Mouse (Mus musculus): ENCODE measurements around the gene Mrtfb.

The Mrtfb gene

DNA sequence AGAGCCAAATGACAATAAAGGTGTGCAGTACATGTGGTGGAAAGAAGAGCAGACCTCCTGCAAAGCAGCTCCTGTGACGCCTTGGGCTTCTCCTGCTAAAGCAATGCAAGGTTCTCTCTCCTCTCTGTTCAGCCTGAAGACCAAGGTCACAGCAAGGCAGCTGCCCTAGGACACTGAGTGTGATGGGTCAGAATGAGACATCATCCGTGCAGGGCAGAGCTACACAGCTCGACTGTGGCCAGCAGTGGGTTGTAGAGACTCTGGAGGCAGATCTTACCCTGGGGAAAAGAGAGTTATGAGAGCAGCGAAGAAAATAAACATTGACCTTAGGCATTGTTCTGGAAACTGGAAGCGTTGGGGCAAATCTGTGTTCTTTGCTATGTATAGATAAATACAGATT is 98.2 kb downstream of the Mrtfb start:
- no peak for DNase-seq

DNA sequence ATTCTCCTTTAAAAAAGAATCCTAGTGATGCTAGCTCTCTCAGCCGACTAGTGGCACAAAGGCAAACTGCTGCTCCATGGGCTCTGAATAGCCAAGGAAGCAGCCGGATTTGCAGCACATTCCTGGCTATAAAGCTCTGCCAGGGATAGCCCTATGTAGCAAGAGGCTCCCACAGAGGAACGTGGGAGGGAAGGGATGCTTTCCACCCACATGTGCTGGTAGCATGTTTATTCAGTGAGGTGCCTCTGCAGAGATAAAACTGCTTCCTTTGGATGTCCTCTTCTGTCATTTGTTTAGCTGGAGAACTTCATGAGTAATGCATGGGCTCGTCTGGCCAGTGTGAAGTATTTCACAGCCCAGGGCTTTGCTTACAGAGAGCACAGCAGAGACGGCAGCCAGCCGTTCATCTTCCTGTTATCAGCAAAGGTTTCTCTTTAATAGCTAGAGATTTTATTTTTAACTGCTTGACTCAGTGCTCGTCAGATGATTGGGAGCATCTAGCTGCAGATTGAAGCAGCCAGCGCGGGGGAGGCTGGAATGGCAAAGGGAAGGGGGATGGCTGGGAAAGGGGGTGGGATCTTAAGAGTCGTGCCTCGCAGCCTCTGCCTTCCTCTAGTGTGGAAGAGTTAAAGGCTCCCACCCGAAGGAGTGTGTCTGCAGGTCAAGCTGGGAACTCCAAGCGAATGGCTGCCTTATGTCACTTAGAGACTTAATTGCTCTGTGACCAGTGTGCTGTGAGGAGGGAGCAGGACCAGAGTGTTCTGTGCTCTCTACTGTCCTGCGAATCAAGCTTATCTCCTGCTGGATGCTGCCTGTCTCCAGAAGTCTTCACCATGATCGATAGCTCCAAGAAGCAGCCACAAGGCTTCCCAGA is 101.8 kb downstream of the Mrtfb start:
- peak; percentile 74 to 77 for DNase-seq

DNA sequence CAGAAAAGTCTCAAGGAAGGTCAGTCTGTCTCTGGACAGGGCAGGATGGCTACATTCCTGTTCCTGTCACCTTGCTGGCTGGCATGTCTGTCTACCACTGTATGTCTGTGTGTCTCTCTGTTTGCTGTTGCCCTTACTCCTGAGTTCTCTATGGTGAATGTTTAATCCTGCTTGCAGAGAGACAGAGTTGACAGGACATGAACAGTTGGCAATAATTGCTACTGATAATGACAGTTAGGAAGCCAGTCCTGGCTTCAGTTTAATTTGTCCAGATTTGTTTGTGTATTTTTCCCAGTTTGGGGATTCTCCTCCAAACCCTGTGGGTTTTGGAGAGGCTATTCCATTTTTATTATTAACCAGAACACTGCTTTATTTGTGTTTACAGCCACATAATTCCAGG is 102.5 kb downstream of the Mrtfb start:
- no peak for DNase-seq

DNA sequence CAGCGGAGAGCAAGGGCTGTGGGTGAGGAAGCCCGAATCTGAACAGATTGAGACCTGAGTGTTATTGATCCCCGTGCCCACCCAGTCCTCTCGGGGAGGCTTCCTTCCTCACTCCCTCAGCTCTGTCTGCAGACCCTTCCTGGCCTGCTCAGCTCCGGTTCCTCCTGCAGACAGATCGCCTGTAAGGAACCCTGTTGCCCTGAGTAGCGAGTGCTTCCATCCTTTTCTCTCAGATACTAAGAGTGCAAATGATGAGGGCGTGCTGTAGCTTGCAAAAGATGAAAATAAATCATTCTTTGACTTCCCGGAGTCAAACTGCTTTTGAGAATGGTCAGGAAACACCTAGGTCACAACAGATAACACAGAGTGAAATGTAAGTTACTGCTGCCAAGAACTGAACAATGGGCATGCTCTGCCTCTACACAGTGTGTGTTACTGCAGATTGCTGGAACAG is 103.2 kb downstream of the Mrtfb start:
- no peak for DNase-seq

DNA sequence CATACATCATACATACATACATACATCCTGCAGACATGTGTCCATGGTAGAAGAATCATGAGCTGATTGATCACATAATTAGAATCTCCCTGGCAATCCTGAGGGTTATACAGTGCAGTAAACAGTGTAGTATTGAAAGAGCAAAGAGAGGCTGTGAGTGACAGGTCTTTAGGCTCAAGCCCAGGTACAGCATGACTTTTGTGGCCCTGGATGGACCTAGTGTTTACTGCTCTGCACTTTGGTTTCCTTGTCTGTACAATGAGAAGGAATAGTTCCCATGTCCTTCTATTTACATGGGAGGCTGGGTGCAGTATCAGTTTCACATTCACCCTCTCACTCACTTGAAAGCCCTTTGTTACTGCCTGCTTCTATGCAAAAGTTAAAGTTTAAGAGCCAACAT is 103.9 kb downstream of the Mrtfb start:
- no peak for DNase-seq

DNA sequence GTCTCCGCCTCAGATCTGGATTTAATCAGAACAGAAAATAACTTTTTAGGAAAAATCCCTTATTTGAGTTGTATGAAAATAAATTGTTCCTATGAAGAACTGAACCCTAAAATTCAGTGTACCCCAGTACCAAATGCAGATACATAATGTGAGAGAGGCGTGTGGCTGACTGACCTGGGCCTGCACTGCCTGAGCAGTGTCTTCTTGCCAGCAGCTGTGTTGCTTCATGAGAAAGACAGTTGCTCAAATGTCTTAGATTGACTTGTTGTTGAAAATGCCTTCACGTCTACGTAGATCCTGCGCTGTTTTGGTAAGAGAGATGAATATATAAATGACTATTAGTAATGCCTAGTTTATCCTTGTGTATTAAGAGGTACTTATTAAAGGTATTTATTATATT is 104.6 kb downstream of the Mrtfb start:
- no peak for DNase-seq

DNA sequence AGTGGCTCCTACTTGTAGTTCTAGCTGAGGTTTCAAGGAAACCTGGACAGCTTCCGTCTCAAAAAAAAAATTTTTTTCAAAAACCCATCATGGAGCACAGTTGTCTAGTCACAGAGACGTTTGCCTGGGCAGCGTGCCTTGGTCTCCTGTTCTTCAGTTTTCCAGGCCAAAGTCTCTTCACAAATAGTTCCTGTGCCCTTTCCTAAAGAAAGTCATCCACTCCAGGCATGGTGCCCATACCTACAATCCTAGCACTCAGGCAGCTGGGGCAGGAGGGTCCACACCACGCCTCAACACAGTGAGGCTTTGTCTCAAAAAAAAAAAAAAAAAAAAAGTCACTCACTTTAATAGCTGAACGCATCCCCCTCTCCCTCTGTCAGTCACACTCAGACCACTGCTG is 106.9 kb downstream of the Mrtfb start:
- no peak for DNase-seq

DNA sequence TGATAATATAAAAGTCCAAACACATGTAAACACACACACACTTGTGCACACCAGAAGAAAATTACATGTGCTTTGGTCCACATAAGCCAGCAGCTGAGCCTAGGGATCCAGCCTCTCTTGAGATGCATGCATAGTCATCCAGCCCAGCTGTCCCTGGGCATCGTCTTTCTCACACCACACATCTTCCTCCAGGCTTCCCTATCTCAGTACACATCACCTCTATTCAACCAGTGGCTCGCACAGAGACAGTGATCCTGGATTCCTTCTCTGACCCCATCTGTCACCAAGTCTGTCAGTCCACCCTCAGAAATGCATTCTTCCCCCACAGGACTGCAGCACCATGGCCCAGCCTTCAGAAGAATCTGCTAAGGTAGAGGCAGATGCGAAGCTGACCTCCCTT is 107.9 kb downstream of the Mrtfb start:
- no peak for DNase-seq

DNA sequence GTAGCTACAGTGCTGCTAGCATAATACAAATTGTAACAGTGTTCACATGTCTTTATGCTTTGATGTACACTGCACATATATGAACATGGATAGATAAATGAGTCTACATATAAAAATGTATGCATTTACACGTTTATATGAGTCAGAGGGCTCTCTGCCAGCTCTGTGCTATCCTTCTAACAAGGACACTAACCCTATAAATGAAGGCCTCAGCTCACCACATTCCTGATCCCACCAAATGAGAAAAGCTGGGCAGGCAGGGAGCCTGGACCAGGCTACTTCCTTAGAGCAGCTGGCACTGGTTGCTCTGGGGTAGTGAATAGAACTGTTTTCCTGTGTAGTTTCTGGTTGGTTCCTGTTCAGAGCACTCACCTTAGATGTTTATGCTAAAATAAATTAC is 110.0 kb downstream of the Mrtfb start:
- DNase-seq: no peak

DNA sequence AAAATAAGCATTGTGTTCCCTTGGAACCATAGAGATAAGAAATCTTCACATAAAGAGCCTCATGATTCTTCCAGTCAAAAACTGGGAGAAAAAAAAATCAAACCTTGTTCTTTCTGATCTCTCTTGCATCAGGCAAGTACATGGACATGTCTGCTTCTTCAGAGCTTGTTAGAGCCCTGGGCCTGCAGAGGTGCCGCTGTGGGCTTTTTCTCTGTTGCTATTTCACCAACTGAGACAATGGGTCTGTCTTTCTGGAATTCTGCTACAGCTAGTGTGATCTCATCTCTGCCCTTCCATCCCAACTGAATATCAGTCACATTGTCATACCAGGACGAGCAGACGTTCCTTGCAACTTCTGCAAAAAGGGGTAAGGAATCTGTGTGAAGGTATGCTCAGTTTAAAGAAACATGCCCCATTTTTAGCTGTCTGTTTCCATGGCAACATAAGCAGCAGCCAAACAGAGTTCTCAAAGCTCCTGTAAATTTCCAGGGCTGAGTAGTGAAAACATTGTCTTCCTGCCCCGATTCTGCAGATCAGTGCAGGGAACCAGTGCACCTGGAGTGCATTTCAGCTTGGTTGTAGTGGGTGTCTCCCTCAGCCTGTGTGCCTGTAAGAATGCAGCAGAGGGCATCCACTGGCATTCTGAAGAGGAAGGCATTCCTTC is 110.7 kb downstream of the Mrtfb start:
- no peak for DNase-seq

DNA sequence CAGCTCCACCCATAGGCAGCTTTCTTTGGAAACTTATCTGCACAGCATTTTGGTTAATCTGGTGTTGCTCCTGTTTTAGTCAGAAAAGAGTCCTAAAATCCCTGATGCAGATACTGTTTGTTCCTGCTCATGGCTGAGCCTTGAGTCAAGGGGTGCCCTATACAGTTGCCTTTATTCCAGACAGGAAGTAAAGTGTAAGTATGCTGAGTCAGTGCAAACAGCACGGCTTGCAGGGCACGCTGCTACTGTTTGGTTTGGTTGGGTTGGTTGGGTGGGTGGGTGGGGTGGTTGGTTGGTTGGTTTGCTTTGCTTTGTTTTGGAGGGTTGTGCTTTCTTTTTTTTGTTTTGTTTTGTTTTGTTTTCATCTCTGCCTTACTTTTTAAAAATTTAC is 111.2 kb downstream of the Mrtfb start:
- DNase-seq: no peak

DNA sequence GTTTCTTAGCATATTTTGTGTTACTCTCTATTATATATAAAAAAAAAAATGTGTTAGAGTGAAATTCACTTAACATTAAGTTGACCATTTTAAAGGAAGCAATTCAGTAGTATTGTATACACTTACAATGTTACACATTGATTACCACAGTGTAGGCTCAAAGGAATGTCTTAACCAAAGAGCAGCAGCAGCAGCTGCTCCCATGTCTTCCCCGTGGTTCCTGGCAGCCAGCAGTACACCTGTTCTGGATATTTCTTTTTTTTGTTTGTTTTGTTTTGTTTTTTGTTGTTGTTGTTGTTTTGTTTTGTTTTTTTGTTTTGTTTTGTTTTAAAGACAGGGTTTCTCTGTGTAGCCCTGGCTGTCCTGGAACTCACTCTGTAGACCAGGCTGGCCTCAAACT is 112.4 kb downstream of the Mrtfb start:
- DNase-seq: no peak

DNA sequence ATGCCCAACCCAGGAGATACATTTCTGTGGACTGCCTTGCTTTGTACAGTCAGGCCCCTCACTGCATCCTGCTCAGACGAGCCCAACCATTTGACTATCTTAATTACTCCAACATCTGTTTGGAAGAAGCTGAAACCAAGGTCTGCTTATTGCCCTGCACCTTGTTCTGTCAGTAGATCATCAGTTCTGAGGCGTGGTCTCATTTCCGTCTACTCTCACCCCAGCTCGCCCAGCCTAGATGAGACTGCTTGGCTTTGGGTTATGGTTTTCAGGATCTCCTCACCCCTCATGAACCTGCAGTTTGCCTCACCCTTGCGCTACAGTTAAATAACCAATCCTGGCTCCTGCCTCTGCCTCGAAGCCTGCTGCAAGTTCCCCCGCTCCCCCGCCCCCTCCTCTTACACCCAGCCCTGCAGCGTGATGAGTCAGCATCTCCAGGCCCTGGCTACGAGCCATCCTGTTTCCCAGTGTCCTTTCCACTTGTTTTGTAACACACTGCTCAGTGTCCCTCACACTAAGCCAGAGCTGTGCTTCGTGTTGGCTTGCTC is 115.5 kb downstream of the Mrtfb start:
- peak; percentile 92 to 93 for DNase-seq

DNA sequence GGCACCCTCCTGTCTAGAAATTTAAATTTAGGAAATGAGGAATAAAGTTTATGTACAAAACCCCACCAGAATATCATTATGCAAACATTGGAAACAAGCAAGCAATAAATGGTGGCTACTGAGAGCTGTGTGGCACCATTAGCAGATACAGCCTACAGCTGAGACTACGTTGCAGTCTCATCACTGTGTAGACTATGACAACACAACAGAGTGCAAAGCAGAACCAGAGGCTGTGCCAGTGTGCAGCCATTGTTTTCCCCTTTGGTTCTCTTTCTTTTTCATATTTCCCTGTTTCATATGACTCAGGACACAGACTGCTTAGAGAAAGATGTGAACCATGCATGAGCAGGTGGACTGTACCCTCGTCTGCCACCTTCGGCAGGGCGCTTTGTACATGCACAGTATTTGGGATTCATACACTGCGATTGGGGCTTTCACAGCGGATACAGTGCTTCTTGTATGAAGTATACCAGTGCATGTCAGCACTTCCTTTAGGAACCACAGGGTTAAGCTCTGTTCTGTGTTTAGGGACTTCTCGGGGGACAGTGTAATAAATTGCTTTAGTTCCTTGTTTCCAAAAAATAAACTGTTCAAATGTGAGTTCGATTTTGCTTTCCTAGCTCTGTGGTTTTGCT is 116.7 kb downstream of the Mrtfb start:
- DNase-seq: no peak

DNA sequence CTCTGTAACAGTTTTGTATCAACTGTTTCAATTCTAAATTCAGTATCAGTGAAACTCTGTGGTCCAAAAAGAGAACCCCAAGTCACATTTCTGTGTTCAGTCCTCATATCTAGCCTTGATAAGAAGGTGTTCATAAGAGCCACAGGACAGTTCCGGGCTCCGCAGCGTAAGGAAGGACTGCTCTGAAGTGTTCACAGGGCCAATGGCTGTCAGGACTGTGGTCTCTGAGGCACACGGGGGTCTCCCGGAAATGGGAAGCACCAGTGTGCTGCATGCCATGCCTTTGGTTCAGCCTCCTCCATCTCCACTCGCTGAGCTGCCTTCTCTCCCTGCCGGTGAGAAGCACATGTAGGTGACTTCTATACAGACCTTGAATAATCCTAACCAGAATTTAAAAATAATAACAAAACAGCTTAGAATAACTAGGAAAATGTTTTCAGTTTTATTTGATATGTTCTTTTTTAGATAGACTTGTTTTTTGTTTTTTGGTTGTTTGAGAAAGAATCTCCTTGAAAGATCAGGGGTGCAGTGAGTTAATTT is 120.7 kb downstream of the Mrtfb start:
- no peak for DNase-seq

DNA sequence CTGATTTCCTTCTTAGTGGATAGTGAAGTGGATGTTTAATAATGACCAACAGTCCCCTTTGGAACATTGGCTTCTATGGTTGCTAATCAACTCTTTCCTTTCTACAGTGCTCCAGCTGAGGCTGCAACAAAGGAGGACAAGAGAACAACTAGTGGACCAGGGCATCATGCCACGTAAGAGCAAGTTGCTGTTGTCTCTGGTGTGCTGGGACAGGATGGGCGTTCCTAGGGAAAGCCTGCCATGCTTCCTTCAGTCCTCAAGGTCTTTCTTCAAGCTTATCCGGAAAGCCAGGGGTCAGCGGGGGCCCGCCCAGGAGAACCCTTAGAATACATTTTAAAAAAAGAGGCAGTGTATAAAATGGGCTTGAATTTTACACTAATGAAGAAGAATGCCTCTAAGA is 121.9 kb downstream of the Mrtfb start:
- no peak for DNase-seq

DNA sequence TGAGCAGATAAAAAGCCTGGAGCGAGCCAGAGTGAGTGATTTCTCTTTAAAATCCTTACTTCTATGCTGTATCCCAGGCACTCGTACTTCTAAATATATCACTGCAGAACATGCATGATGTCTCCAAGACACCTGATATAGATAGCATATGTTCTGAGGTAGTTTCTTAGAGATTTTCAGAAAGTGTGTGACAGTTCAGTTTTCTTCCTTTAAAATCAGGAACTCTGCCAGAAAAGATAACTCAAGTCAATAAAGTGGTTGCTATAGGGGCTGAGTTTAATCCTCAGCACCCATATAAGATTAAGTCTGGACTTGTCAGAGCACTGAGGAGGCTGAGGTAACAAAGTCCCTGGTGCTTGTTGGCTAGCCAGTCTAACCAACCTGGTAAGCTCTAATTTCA is 123.6 kb downstream of the Mrtfb start:
- DNase-seq: no peak

DNA sequence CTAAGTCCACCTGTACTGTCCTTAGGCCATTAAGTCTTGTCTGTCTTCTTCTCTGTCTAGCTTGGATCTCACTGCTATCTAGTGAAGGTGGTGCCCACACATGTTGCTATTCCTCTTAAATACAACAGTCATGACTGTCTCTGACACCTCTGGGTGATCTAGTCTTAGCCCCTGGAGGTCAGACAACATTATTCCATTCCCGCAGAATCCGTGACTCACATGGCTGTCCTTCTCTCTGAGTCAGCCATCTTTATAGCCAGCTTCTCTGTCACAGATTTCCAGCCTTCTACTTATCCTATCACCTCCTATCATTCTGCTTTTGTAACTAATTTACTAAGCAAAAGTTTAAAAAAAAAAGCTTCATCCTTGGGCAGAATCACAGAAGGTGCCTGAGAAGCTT is 125.5 kb downstream of the Mrtfb start:
- no peak for DNase-seq

DNA sequence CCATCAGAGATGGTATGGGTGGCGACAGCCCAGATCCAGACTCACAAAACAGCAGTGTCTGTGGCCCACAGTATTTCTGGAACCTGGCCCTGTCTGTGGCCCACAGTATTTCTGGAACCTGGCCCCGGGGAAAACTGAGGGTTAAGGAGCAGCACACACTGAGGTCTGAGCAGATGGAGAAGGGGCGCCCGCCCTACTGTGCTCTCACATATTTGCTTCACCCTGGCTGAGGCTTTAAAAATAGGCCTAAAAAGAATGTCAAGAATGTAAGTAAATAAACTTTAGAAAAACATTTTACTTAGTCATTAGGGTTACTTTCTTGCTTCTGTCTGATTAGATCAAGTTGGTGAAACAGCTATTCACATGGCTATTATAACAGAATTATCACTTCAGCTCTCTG is 131.0 kb downstream of the Mrtfb start:
- no peak for DNase-seq

DNA sequence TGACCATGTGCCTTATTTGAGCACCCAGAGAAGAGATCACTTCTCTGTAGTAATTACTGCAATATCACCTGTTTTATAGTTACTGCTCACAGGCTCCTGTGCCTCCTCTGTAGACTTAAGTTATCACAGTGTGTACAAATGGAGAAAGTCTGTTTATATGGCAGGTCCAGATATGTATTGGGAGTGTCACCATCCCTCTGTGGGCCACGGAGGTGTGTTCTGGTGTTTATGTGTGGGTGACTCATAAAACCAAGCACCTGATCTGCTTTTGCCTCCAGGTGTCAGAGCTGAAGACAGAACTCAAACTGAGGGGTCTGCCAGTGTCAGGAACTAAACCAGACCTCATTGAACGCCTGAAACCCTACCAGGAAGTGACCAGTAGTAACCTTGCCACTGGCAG is 144.1 kb downstream of the Mrtfb start:
- DNase-seq: no peak

DNA sequence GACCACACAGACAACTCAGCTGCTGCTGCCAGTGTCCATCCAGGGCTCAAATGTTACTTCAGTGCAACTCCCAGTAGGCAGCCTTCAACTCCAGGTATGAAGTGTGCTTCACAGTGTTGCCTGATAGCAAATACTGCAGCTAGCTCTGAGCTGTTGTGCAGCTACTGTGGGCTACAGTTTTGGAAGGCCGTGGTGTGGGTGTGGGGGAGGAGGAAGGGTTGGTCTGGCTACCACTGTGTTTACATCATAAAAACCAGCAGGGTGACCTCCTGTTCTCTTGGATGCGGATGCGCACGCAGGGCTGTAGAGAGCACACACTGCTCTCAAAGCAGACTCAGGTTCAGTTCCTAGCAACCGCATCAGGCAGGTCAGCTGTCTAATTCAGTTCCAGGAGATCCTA is 145.3 kb downstream of the Mrtfb start:
- DNase-seq: peak; percentile 67 to 74

DNA sequence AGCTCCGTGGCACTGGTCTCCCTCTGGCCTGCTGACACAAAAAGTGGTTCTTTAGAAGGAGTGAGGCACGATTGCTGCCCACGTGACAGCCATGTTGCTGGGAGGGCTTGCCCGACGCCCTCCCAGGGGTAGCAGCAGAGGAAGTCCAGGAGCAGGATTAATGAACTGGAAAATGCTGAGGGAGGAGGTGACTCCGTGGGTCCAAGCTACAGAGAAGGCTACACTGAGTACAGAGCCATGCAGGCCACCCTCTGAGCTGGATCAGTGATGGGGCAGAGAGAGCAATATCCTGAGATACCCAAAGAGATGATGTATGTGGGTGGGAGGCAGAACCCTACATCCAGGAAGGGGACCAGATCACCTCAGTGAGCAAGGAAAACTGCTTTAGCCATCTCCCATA is 148.4 kb downstream of the Mrtfb start:
- no peak for DNase-seq

DNA sequence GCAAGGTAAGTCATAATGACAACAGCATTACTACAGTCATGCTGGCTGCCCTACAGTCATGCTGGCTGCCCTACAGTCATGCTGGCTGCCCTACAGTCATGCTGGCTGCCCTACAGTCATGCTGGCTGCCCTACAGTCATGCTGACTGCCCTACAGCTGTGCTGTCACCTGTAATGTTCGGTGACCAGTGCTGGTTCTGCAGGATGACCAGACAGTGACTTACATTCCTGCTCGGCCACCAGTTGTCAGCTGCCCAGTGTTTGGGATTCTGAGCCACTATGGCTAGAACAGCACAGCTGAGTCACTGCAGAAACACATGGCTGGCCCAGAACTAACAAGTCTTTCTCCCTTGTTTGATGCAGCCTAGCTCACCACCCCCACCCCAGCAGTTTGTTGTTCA is 149.1 kb downstream of the Mrtfb start:
- no peak for DNase-seq

Data from cerebellum, postnatal 10 days (tissue).